Mouse (Mus musculus) T-cell, adult 66 days (primary cell): Measurements from ENCODE around the gene Bcat1. TPM values are rescaled to one million over a fixed set of nuclear protein-coding genes. Genes with fewer than 3 reads are reported as not detected.

Experiments
- total RNA-seq, 2 experiments: library from RNA; stranded (reverse); gene quantifications; 3 replicates in 1 of 2; 4 replicates in 1 of 2; pipeline ENCODE4 v1.2.4; 2023

Gene Bcat1
- 1 to 10 TPM; 2.7 to 3.4 TPM for total RNA-seq

DNA sequence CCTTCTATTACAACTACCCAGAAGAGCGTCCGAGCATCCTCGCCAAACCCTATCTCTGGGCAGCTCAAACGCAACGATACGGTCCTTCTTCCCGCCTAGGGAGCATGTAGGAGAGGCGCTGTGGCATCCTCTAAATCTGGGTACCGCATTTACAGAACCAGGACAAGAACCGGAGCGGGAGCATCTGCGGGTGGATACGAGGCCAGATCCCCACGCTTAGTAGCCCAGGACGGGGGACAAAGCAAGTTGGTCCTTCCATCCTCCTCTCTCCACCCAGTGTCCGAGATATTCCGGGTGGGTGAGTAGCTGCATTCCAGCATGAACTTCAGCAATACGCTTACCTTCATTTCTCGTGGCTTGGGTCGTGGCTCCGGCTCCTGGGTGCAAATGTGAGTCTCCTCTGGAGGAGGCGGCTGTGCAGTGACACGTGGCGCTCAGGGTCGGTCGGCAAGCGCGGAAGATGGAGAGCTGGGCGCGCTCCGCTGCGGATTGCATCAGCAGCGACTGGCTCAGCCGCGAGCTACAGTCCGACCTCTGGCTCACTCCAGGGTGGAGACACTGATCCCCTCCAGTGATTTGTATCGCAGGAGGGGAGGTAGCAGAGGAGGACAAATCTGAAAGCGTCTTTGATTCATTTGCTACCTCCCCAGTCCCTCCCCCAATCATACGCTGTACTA, at the start of gene Bcat1:
Gene Bcat1, minus strand, starts transcription at position 637 of the 677 bp plus-strand sequence.

DNA sequence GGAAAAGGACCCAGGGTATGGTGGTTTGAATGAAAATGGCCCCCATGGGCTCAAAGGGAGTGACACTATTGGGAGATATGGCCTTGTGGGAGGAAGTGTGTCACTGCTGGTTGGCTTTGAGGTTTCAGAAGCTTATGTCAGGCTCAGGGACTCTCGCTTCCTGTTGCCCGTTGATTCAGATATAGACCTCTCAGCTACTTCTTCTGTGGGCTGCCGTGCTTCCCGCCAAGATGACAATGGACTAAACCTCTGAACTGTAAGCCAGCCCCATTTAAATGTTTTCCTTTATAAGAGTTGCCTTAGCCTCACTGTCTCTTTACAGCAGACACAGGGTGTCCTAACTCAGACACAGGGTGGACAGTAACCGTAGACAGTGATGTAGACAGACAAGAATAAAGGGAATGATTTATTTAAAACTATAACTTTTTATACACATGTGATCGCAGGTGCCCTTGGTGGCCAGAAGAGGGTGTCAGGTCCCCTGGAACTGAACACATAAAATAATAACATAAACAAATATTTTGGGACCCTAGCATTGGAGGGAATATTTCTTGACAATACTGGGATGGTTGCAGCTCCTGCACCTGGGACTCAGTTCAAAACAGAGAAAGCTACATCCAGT, 39.6 kb upstream of the Bcat1 start, which contains the start of gene Lrmp:
Gene Lrmp, plus strand, starts transcription at position 178 of the 622 bp plus-strand sequence.

Other genes starting within 250 kb of the Bcat1 start
- gene Lrmp, start 39.5 kb upstream of the Bcat1 start, total RNA-seq = 10 to 100 TPM; 86.3 to 91.6 TPM
- gene Casc1, start 134.8 kb upstream of the Bcat1 start, total RNA-seq = 1 to 10 TPM; 5.8 to 5.9 TPM
- gene Etfrf1, start 134.9 kb upstream of the Bcat1 start, total RNA-seq = 10 to 100 TPM; 10.6 to 14.9 TPM
- gene Kras, start 174.1 kb upstream of the Bcat1 start, total RNA-seq = 10 to 100 TPM; 81.8 to 98.1 TPM